ENCODE assay signal across 16 mouse cellular contexts in genomic region chr8:126006310-126006990, GRCm38 (mm10). TPM values are rescaled to one million over a fixed set of nuclear protein-coding genes. Genes with fewer than 3 reads are reported as not detected.
DNase-seq lines count a peak whose midpoint lies in the region; ATAC-seq and TF ChIP-seq lines count a peak whose summit lies in the region.
"Had no signal": no experiment of that assay in that cellular context is flagged by ENCODE, and none has a peak within 500 bp of the region (broad histone marks: within the 10 kb centered on the region; RNA-seq: fewer than 3 reads in every experiment).

No protein-coding gene starts in this region.

- peak; percentile 30; the same call in 1 of the 2 replicates for TF ChIP-seq CTCF in cerebellum, adult 2 months (IDR thresholded peaks at IDR 0.05; ENCODE audit: borderline replicate concordance, insufficient read depth, low read depth, low read length)

- peak overlapping the region; percentile 11; the same call in 1 of the 2 replicates for H3K27ac ChIP-seq in hindbrain, embryonic 16.5 days (ENCODE audit: low read depth, low read length)
- no peak overlapping the region for H3K27ac ChIP-seq in hindbrain, embryonic 14.5 days
- no peak overlapping the region for H3K27ac ChIP-seq in lung, embryonic 16.5 days (ENCODE audit: low read length)
- H3K27ac ChIP-seq in cerebellum, adult 2 months (ENCODE audit: insufficient read depth, low read length) = peak overlapping the region; percentile 89
- H3K27ac ChIP-seq: hindbrain, embryonic 12.5 days; limb, embryonic 13.5 days; macrophage had no signal

- no peak; the same call in 1 of the 2 replicates for ATAC-seq in hindbrain, embryonic 16.5 days
- ATAC-seq in hindbrain, embryonic 14.5 days (ENCODE audit: low FRiP score) = no peak
- ATAC-seq in lung, embryonic 16.5 days (ENCODE audit: low read depth) = 0 out of 2 replicates have a peak, but pooled peaks have one; percentile 38
- ATAC-seq: liver, postnatal 0 days had no signal

- WGBS in hindbrain, embryonic 16.5 days = 69% methylated on average over 11 of the region's 11 CpGs
- 81% methylated on average over 11 of the region's 11 CpGs for WGBS in hindbrain, embryonic 14.5 days
- whole genome bisulfite sequencing in lung, embryonic 16.5 days = 76% methylated on average over 11 of the region's 11 CpGs
- WGBS in cerebellum, adult 2 months = 8% methylated on average over 11 of the region's 11 CpGs

- H3K4me2 ChIP-seq in hindbrain, embryonic 16.5 days (ENCODE audit: low read length) = no peak overlapping the region
- H3K4me2 ChIP-seq in hindbrain, embryonic 14.5 days (replicated peaks) = no peak overlapping the region
- H3K4me2 ChIP-seq in lung, embryonic 16.5 days (ENCODE audit: low read depth, low read length) = no peak overlapping the region
- H3K4me2 ChIP-seq: hindbrain, embryonic 12.5 days; limb, embryonic 13.5 days had no signal

- H3K27me3 ChIP-seq in hindbrain, embryonic 16.5 days (replicated peaks; ENCODE audit: control insufficient read depth, insufficient read depth, low read length) = no peaks in the 10 kb centered on the region
- no peaks in the 10 kb centered on the region for H3K27me3 ChIP-seq in hindbrain, embryonic 14.5 days (ENCODE audit: control insufficient read depth, insufficient read depth, low read length)
- no peaks in the 10 kb centered on the region for H3K27me3 ChIP-seq in lung, embryonic 16.5 days (ENCODE audit: control insufficient read depth, insufficient read depth, low read depth, low read length)
- no peaks in the 10 kb centered on the region for H3K27me3 ChIP-seq in cerebellum, adult 2 months (ENCODE audit: control insufficient read depth, insufficient read depth, low read length)
- H3K27me3 ChIP-seq: hindbrain, embryonic 12.5 days; limb, embryonic 13.5 days had no signal

- H3K9ac ChIP-seq in hindbrain, embryonic 16.5 days (ENCODE audit: low read depth, low read length) = no peak overlapping the region
- H3K9ac ChIP-seq in hindbrain, embryonic 14.5 days = no peak overlapping the region
- no peak overlapping the region for H3K9ac ChIP-seq in lung, embryonic 16.5 days (ENCODE audit: low read length)
- H3K9ac ChIP-seq: hindbrain, embryonic 12.5 days; limb, embryonic 13.5 days; liver, postnatal 0 days had no signal

- no peaks in the 10 kb centered on the region for H3K9me3 ChIP-seq in hindbrain, embryonic 16.5 days (ENCODE audit: control insufficient read depth, low read length)
- H3K9me3 ChIP-seq in hindbrain, embryonic 14.5 days (ENCODE audit: control insufficient read depth, low read length) = no peaks in the 10 kb centered on the region
- H3K9me3 ChIP-seq in lung, embryonic 16.5 days (ENCODE audit: control insufficient read depth, low read length) = no peaks in the 10 kb centered on the region
- H3K9me3 ChIP-seq: hindbrain, embryonic 12.5 days; limb, embryonic 13.5 days had no signal

- H3K36me3 ChIP-seq in hindbrain, embryonic 16.5 days (ENCODE audit: control insufficient read depth, insufficient read depth, low read length) = no peaks in the 10 kb centered on the region
- no peaks in the 10 kb centered on the region for H3K36me3 ChIP-seq in hindbrain, embryonic 14.5 days (replicated peaks; ENCODE audit: control insufficient read depth, insufficient read depth)
- H3K36me3 ChIP-seq in lung, embryonic 16.5 days (ENCODE audit: control insufficient read depth, insufficient read depth, low read length) = no peaks in the 10 kb centered on the region
- H3K36me3 ChIP-seq: G1E; hindbrain, embryonic 12.5 days; limb, embryonic 13.5 days had no signal

- H3K4me1 ChIP-seq in hindbrain, embryonic 16.5 days (ENCODE audit: control insufficient read depth, insufficient read depth, low read depth, low read length) = no peaks in the 10 kb centered on the region
- H3K4me1 ChIP-seq in hindbrain, embryonic 14.5 days (replicated peaks; ENCODE audit: control insufficient read depth, insufficient read depth, low read length) = no peaks in the 10 kb centered on the region
- no peaks in the 10 kb centered on the region for H3K4me1 ChIP-seq in lung, embryonic 16.5 days (replicated peaks; ENCODE audit: control insufficient read depth, insufficient read depth, low read length)
- peaks cover 58% of the 10 kb centered on the region for H3K4me1 ChIP-seq in cerebellum, adult 2 months (ENCODE audit: control insufficient read depth, insufficient read depth, low read length)
- H3K4me1 ChIP-seq: hindbrain, embryonic 12.5 days; limb, embryonic 13.5 days had no signal

- no peak overlapping the region for H3K4me3 ChIP-seq in hindbrain, embryonic 16.5 days (ENCODE audit: low read length)
- H3K4me3 ChIP-seq in hindbrain, embryonic 14.5 days (replicated peaks; ENCODE audit: low read length) = no peak overlapping the region
- H3K4me3 ChIP-seq in lung, embryonic 16.5 days (ENCODE audit: low read length) = no peak overlapping the region
- peak overlapping the region; percentile 14 for H3K4me3 ChIP-seq in cerebellum, adult 2 months (replicated peaks; ENCODE audit: insufficient read depth, low read depth, low read length)
- H3K4me3 ChIP-seq: hindbrain, embryonic 12.5 days; limb, embryonic 13.5 days had no signal

- no peak for DNase-seq in hindbrain, embryonic 14.5 days (ENCODE audit: low spot score)
- no peak for DNase-seq in lung, postnatal 10 days
- peak; percentile 92 to 96 for DNase-seq in cerebellum, adult 2 months
- peak; percentile 43 for DNase-seq in layer of hippocampus, adult 9-11 months
- no peak for DNase-seq in spleen, postnatal 4 days (ENCODE audit: low spot score in 2 of 2)
- DNase-seq: adrenal gland, postnatal 36 days; kidney, adult 2 months; liver, postnatal 0 days; midbrain, embryonic 14.5 days; spleen, adult 18-20 months had no signal

- peak; percentile 35; the same call in 1 of the 2 replicates for TF ChIP-seq POLR2A in cerebellum, adult 2 months (IDR thresholded peaks at IDR 0.05; ENCODE audit: borderline replicate concordance, insufficient read depth, low read length)

RNA-seq across cellular contexts. Expression of gene Kcnk1, which starts 11.5 kb away (rescaled TPM):
- polyA plus RNA-seq in hindbrain, embryonic 16.5 days (2015; fragmentation: Nextera tagmentation; extraction: Ambion mirVana) = 29.3 and 32.7 TPM in 2 replicates
- polyA plus RNA-seq in hindbrain, embryonic 14.5 days (2014; fragmentation: Nextera tagmentation; extraction: Ambion mirVana) = 20.8 and 29.7 TPM in 2 replicates
- polyA plus RNA-seq in lung, embryonic 16.5 days (2015; fragmentation: Nextera tagmentation; extraction: Ambion mirVana) = 55.9 and 59.0 TPM in 2 replicates
- 206 and 213 TPM in 2 replicates for polyA plus RNA-seq in cerebellum, adult 2 months (2012; rRNA removed)
- polyA plus RNA-seq: G1E, macrophage had no signal

Comparison
In these comparisons a context has a peak if more than half of its experiments do, and no peak if none do; other contexts are left out.
1. H3K27ac ChIP-seq: peak in hindbrain, embryonic 16.5 days (single experiment) and cerebellum, adult 2 months (single experiment); none in hindbrain, embryonic 14.5 days (single experiment) and lung, embryonic 16.5 days (single experiment).
2. DNase-seq: peak in cerebellum, adult 2 months (2 of 2) and layer of hippocampus, adult 9-11 months (single experiment); none in hindbrain, embryonic 14.5 days (single experiment), lung, postnatal 10 days (single experiment) and spleen, postnatal 4 days (0 of 2).